Mouse (Mus musculus) ES-Bruce4 (cell line): ENCODE measurements at regions not wholly inside any gene's neighbourhood (a gene's known extent, or its start where the extent isn't known, plus 50 kb on each side); places are given as distances from the start of the nearest gene placed in this dataset.

Source experiments
- CTCF ChIP-seq: IDR thresholded peaks from one replicate; pipeline ENCODE4 v1.8.1; 2011; ENCODE audit warnings: low read depth, low read length
- POLR2A ChIP-seq: IDR thresholded peaks from one replicate; pipeline ENCODE4 v1.8.1; 2011; ENCODE audit warnings: low read length; ENCODE audit not compliant: insufficient read depth

GRCm38 (mm10) chr7:83126196-83126595 lies 259.1 kb downstream of the Mex3b start:
- TF ChIP-seq POLR2A (no peak), CTCF (no peak)
